Mouse (Mus musculus): ENCODE measurements around the gene Hnf1a. TPM values are rescaled to one million over a fixed set of nuclear protein-coding genes. Genes with fewer than 3 reads are reported as not detected.
A peak's percentile ranks its signal among the peaks of the same experiment; 100 is the strongest.

Gene Hnf1a
- polyA plus RNA-seq, 1 experiment, result 0.14 TPM

- H3K9me3 ChIP-seq (ENCODE audit: control insufficient read depth, low read length), result no peaks in the 10 kb centered on the region
- H3K36me3 ChIP-seq (ENCODE audit: control insufficient read depth), result peaks cover 16% of the 10 kb centered on the region
- peak overlapping the region; percentile 90 for H3K4me3 ChIP-seq (replicated peaks)
- no peak for TF ChIP-seq TAL1 (IDR thresholded peaks at IDR 0.05; ENCODE audit: low read length)
- no peak for TF ChIP-seq GATA1 (IDR thresholded peaks at IDR 0.05; ENCODE audit: low read length)
- no peaks in the 10 kb centered on the region for H3K27me3 ChIP-seq (ENCODE audit: control insufficient read depth)
- H3K4me1 ChIP-seq (ENCODE audit: control insufficient read depth), result peaks cover 60% of the 10 kb centered on the region
These were observed 39.1 kb upstream of the Hnf1a start for GRCm38 (mm10) chr5:115009961-115010360.

GRCm38 (mm10) chr5:115009143-115009542 is 38.2 kb upstream of the Hnf1a start:
- no peak overlapping the region for H3K4me3 ChIP-seq (replicated peaks)
- peaks cover 11% of the 10 kb centered on the region for H3K36me3 ChIP-seq (ENCODE audit: control insufficient read depth)
- no peak for TF ChIP-seq GATA1 (IDR thresholded peaks at IDR 0.05; ENCODE audit: low read length)
- no peak for TF ChIP-seq TAL1 (IDR thresholded peaks at IDR 0.05; ENCODE audit: low read length)
- peaks cover 52% of the 10 kb centered on the region for H3K4me1 ChIP-seq (ENCODE audit: control insufficient read depth)
- no peaks in the 10 kb centered on the region for H3K9me3 ChIP-seq (ENCODE audit: control insufficient read depth, low read length)
- H3K27me3 ChIP-seq (ENCODE audit: control insufficient read depth), result peaks cover 7% of the 10 kb centered on the region

- peaks cover 15% of the 10 kb centered on the region for H3K27me3 ChIP-seq (ENCODE audit: control insufficient read depth)
- TF ChIP-seq GATA1 (IDR thresholded peaks at IDR 0.05; ENCODE audit: low read length) (no peak), TAL1 (IDR thresholded peaks at IDR 0.05; ENCODE audit: low read length) (no peak)
- no peaks in the 10 kb centered on the region for H3K9me3 ChIP-seq (ENCODE audit: control insufficient read depth, low read length)
- no peak overlapping the region for H3K4me3 ChIP-seq (replicated peaks)
- H3K36me3 ChIP-seq (ENCODE audit: control insufficient read depth), result peaks cover 8% of the 10 kb centered on the region
- peaks cover 44% of the 10 kb centered on the region for H3K4me1 ChIP-seq (ENCODE audit: control insufficient read depth)
These were observed 37.4 kb upstream of the Hnf1a start for GRCm38 (mm10) chr5:115008307-115008706.

GRCm38 (mm10) chr5:115007768-115008167 is 36.9 kb upstream of the Hnf1a start:
- Histone ChIP-seq H3K36me3 (ENCODE audit: control insufficient read depth) (peaks cover 3% of the 10 kb centered on the region), H3K4me3 (replicated peaks) (no peak overlapping the region), H3K9me3 (ENCODE audit: control insufficient read depth, low read length) (no peaks in the 10 kb centered on the region), H3K4me1 (ENCODE audit: control insufficient read depth) (peaks cover 39% of the 10 kb centered on the region), H3K27me3 (ENCODE audit: control insufficient read depth) (peaks cover 20% of the 10 kb centered on the region)
- TF ChIP-seq TAL1 (IDR thresholded peaks at IDR 0.05; ENCODE audit: low read length), result no peak
- no peak for TF ChIP-seq GATA1 (IDR thresholded peaks at IDR 0.05; ENCODE audit: low read length)

- Histone ChIP-seq H3K27me3 (ENCODE audit: control insufficient read depth) (peaks cover 60% of the 10 kb centered on the region), H3K4me3 (replicated peaks) (no peak overlapping the region), H3K9me3 (ENCODE audit: control insufficient read depth, low read length) (no peaks in the 10 kb centered on the region), H3K4me1 (ENCODE audit: control insufficient read depth) (peaks cover 7% of the 10 kb centered on the region), H3K36me3 (ENCODE audit: control insufficient read depth) (no peaks in the 10 kb centered on the region)
- TF ChIP-seq TAL1 (IDR thresholded peaks at IDR 0.05; ENCODE audit: low read length), result no peak
- no peak for TF ChIP-seq GATA1 (IDR thresholded peaks at IDR 0.05; ENCODE audit: low read length)
These were observed 32.5 kb upstream of the Hnf1a start for GRCm38 (mm10) chr5:115003224-115003873.

GRCm38 (mm10) chr5:115002781-115003180 is 31.9 kb upstream of the Hnf1a start:
- Histone ChIP-seq H3K4me3 (replicated peaks) (no peak overlapping the region), H3K36me3 (ENCODE audit: control insufficient read depth) (no peaks in the 10 kb centered on the region), H3K9me3 (ENCODE audit: control insufficient read depth, low read length) (no peaks in the 10 kb centered on the region), H3K27me3 (ENCODE audit: control insufficient read depth) (peaks cover 65% of the 10 kb centered on the region), H3K4me1 (ENCODE audit: control insufficient read depth) (peaks cover 2% of the 10 kb centered on the region)
- TF ChIP-seq TAL1 (IDR thresholded peaks at IDR 0.05; ENCODE audit: low read length) (no peak), GATA1 (IDR thresholded peaks at IDR 0.05; ENCODE audit: low read length) (no peak)

GRCm38 (mm10) chr5:115001464-115001863 is 30.6 kb upstream of the Hnf1a start:
- H3K36me3 ChIP-seq (ENCODE audit: control insufficient read depth), result no peaks in the 10 kb centered on the region
- H3K27me3 ChIP-seq (ENCODE audit: control insufficient read depth), result peaks cover 78% of the 10 kb centered on the region
- no peaks in the 10 kb centered on the region for H3K9me3 ChIP-seq (ENCODE audit: control insufficient read depth, low read length)
- TF ChIP-seq GATA1 (IDR thresholded peaks at IDR 0.05; ENCODE audit: low read length), result no peak
- TF ChIP-seq TAL1 (IDR thresholded peaks at IDR 0.05; ENCODE audit: low read length), result no peak
- H3K4me1 ChIP-seq (ENCODE audit: control insufficient read depth), result peaks cover 2% of the 10 kb centered on the region
- H3K4me3 ChIP-seq (replicated peaks), result no peak overlapping the region

GRCm38 (mm10) chr5:115000503-115000902 is 29.6 kb upstream of the Hnf1a start:
- TF ChIP-seq GATA1 (IDR thresholded peaks at IDR 0.05; ENCODE audit: low read length), result no peak
- no peak for TF ChIP-seq TAL1 (IDR thresholded peaks at IDR 0.05; ENCODE audit: low read length)
- no peak overlapping the region for H3K4me3 ChIP-seq (replicated peaks)
- no peaks in the 10 kb centered on the region for H3K36me3 ChIP-seq (ENCODE audit: control insufficient read depth)

GRCm38 (mm10) chr5:114997327-114997726 is 26.4 kb upstream of the Hnf1a start:
- no peak overlapping the region for H3K4me3 ChIP-seq (replicated peaks)
- H3K27me3 ChIP-seq (ENCODE audit: control insufficient read depth), result peaks cover 65% of the 10 kb centered on the region
- TF ChIP-seq GATA1 (IDR thresholded peaks at IDR 0.05; ENCODE audit: low read length) (no peak), TAL1 (IDR thresholded peaks at IDR 0.05; ENCODE audit: low read length) (no peak)
- peaks cover 2% of the 10 kb centered on the region for H3K4me1 ChIP-seq (ENCODE audit: control insufficient read depth)
- no peaks in the 10 kb centered on the region for H3K36me3 ChIP-seq (ENCODE audit: control insufficient read depth)
- H3K9me3 ChIP-seq (ENCODE audit: control insufficient read depth, low read length), result no peaks in the 10 kb centered on the region

More at GRCm38 (mm10) chr5:115000503-115000902, 29.6 kb upstream of the Hnf1a start:
- Histone ChIP-seq H3K27me3 (ENCODE audit: control insufficient read depth) (peaks cover 83% of the 10 kb centered on the region), H3K9me3 (ENCODE audit: control insufficient read depth, low read length) (no peaks in the 10 kb centered on the region), H3K4me1 (ENCODE audit: control insufficient read depth) (peaks cover 2% of the 10 kb centered on the region)

Data from erythroblast, embryonic 14.5 days (primary cell).